Mouse (Mus musculus) spleen, embryonic (tissue): ENCODE results near the gene H2-Ob.

Experiments used
- CTCF ChIA-PET: fragments of 350-600 bp; sonication (Branson Sonifier 250); formaldehyde crosslinking; loops from one replicate; lab custom pipeline; 2022; lab: Charles Lee

Gene H2-Ob

GRCm38 (mm10) chr17:34238706-34239105, at the start of gene H2-Ob:
Gene H2-Ob (plus strand): TSS chr17:34238903.
- CTCF ChIA-PET: interaction anchor here (0.7 kb wide), 1 partner anchor 261 kb away, joined by 3 read pairs; no protein-coding TSS in a partner anchor

DNA sequence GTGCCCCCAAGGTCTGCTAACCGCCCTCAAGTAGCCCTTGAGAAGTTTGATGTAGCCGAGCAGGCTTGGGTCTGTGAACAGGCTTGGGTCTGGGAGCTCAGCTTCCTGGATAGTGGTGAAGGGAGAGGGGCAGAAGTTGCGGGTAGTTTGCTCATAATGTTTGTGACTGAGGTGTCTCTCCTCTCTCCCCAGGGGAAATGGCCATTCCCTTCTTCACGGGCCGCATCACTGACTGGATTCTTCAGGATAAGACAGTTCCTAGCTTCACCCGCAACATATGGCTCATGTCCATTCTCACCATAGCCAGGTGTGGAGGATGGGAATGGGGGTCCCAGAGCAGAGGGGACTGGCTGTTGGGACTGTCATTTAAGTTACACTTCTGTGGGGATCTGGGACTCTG, 49.7 kb upstream of the H2-Ob start:
- CTCF ChIA-PET: interaction anchor here (0.7 kb wide), 1 partner anchor 157 kb away, joined by 4 read pairs; no protein-coding TSS in a partner anchor

GRCm38 (mm10) chr17:34192852-34193251, 45.9 kb upstream of the H2-Ob start:
- CTCF ChIA-PET: interaction anchor here (0.6 kb wide), 1 partner anchor 44 kb away, joined by 3 read pairs; no protein-coding TSS in a partner anchor

GRCm38 (mm10) chr17:34193468-34193867, 45.2 kb upstream of the H2-Ob start:
- CTCF ChIA-PET: no interaction called here

DNA sequence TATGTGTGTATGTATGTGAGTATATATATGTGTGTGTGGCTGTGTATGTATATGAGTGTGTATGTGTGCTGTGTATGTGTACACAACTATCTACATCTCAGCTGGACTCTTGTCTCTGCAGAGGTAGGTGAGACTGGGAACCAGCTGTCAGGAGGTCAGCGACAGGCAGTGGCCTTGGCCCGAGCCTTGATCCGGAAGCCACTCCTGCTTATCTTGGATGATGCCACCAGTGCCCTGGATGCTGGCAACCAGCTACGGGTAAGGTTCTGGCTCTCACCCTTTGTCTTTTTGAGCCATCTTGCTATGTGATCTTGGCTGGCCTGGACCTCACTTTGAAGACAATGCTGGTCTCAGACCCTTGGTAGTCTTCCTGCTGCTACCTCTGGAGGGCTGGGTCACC, 44.0 kb upstream of the H2-Ob start:
- CTCF ChIA-PET: interaction anchor here (0.9 kb wide), 1 partner anchor 25 kb away, joined by 4 read pairs; no protein-coding TSS in a partner anchor

DNA sequence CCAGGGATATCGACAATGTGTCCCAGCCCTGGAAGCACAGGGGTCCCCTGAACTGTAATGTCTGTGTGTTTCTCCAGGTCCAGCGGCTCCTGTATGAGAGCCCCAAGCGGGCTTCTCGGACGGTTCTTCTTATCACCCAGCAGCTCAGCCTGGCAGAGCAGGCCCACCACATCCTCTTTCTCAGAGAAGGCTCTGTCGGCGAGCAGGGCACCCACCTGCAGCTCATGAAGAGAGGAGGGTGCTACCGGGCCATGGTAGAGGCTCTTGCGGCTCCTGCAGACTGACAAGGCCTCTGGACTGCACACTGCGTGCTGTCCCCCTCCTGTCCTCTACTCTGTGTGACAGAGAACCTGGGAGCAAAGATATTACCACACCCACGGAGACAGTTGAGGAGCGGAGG, 42.2 kb upstream of the H2-Ob start:
- CTCF ChIA-PET: interaction anchor here (0.6 to 1.2 kb wide), 2 partner anchors 10 to 970 kb away, joined by 3 to 8 read pairs; partner anchors contain the start of gene Tap1

GRCm38 (mm10) chr17:34196941-34197894, 41.5 kb upstream of the H2-Ob start, which contains the start of gene Psmb8:
Gene Psmb8 (plus strand): TSS chr17:34197721.
- CTCF ChIA-PET: interaction anchor here (0.6 to 1.0 kb wide), 2 partner anchors 13 to 969 kb away, joined by 7 to 8 read pairs; no protein-coding TSS in a partner anchor

- CTCF ChIA-PET: interaction anchor here (1.0 kb wide), 1 partner anchor 13 kb away, joined by 7 read pairs; no protein-coding TSS in a partner anchor
Measured at GRCm38 (mm10) chr17:34197904-34198520, 40.7 kb upstream of the H2-Ob start.

GRCm38 (mm10) chr17:34198521-34198912, 40.2 kb upstream of the H2-Ob start:
- CTCF ChIA-PET: interaction anchor here (1.0 kb wide), 2 partner anchors 14 to 36 kb away, joined by 7 to 14 read pairs; no protein-coding TSS in a partner anchor

DNA sequence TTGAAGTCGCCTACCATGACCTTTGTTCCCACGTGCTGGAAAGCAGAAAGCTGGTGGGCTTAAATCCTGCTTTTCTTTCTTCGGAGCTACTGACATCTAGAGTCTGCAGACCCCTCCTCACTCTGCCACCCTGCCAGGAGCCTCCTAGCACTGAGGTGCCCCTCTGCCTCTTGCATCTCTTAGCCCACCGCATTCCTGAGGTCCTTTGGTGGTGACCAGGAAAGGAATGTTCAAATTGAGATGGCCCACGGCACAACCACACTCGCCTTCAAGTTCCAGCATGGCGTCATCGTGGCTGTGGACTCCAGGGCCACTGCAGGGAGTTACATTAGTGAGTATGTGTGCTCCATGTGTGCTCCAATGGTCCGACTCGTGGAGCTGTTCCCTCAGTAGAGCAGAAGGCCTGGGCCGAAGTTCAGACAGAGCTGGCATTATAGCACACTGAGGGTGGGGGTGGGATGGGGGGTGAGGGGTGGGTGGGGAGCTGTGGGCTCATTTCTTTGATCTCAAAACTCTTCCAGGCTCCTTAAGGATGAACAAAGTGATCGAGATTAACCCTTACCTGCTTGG, 39.6 kb upstream of the H2-Ob start:
- CTCF ChIA-PET: interaction anchor here (0.8 to 1.0 kb wide), 3 partner anchors 12 to 96 kb away, joined by 3 to 14 read pairs (median 4); no protein-coding TSS in a partner anchor

- CTCF ChIA-PET: interaction anchor here (0.8 to 1.3 kb wide), 2 partner anchors 11 to 14 kb away, joined by 3 read pairs; no protein-coding TSS in a partner anchor
Measured at GRCm38 (mm10) chr17:34200047-34200446, 38.7 kb upstream of the H2-Ob start.

DNA sequence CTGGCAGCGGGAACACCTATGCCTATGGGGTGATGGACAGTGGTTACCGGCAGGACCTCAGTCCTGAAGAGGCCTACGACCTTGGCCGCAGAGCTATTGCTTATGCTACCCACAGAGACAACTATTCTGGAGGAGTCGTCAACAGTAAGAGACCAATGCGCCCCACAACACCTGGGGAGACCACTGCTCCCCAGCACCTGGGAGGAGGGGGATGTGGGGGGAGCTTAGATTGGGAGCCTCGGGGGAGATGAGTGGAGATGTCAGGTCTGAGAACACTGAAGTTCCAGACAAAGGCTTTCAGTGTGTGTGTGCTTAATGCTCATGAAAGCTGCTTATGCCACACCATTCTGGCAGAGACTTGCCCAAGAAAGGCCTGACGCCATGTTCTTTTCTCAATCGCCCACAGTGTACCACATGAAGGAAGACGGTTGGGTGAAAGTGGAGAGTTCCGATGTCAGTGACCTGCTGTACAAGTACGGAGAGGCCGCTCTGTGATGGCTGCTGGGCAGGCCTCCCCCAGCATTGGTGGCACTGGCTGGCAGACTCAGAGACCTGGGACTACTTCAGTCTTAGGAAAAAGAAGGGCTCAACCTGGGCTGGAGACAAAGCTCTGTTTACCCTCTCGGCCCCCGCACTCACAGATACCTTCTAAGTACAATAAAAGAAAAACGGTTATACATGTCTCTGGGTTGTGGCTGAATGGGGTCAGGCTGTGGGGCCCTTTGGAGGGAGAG, 37.8 kb upstream of the H2-Ob start:
- CTCF ChIA-PET: interaction anchor here (0.8 to 1.3 kb wide), 3 partner anchors 15 to 125 kb away, joined by 3 read pairs; no protein-coding TSS in a partner anchor

GRCm38 (mm10) chr17:34201506-34202055, 37.1 kb upstream of the H2-Ob start:
- CTCF ChIA-PET: interaction anchor here (1.0 to 1.3 kb wide), 2 partner anchors 15 to 125 kb away, joined by 3 read pairs; no protein-coding TSS in a partner anchor

DNA sequence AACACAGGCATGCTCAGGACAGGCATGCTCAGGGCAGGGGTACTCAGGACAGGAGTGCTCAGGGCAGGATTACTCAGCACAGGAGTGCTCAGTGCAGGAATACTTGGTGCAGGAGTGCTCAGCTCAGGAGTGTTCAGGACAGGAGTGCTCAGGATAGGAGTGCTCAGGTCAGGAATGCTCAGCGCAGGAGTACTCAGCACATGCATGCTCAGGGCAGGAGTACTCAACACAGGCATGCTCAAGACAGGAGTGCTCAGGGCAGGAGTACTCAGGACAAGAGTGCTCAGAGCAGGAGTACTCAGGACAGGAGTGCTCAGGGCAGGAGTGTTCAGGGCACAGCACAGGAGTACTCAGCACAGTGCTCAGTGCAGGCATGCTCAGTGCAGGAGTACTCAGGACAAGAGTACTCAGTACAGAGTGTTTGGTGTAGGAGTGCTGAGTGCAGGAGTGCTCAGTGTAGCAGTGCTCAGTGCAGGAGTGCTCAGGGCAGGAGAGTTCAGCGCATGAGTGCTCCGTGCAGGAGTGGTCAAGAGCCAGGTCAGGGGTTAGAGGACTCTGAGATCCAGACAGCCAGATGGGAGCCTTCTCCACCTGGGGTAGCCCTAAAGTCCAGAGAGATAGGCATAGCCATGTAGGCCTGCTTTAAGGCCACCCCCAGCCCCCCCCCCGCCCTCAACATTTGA, 35.8 kb upstream of the H2-Ob start:
- CTCF ChIA-PET: interaction anchor here (0.6 kb wide), 1 partner anchor 12 kb away, joined by 7 read pairs; no protein-coding TSS in a partner anchor

DNA sequence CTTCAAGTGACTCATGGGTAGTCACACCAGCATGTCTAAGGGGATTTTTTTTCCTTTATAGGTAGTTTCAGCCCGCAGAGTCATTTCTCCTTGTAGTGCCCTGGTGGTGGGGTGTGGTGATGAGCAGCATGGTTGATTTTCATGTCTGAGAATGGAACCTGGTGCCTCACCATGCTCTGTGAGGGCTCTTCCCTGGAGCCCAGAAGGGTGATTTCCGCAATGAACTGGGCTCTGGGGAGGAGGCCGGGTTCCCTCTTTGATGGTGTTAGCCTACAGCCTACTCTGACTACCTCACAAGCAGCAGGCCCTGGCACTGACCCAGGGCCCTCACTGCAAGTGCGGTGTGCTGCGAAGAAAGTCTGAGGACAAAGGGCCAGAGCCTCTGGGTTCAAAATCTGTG, 35.3 kb upstream of the H2-Ob start, which contains the start of gene Tap2:
Tap2 (plus strand) TSS at position 84 of the 400 bp plus-strand sequence.
- CTCF ChIA-PET: interaction anchor here (0.6 to 2.2 kb wide), 2 partner anchors 11 to 33 kb away, joined by 7 to 12 read pairs; no protein-coding TSS in a partner anchor

DNA sequence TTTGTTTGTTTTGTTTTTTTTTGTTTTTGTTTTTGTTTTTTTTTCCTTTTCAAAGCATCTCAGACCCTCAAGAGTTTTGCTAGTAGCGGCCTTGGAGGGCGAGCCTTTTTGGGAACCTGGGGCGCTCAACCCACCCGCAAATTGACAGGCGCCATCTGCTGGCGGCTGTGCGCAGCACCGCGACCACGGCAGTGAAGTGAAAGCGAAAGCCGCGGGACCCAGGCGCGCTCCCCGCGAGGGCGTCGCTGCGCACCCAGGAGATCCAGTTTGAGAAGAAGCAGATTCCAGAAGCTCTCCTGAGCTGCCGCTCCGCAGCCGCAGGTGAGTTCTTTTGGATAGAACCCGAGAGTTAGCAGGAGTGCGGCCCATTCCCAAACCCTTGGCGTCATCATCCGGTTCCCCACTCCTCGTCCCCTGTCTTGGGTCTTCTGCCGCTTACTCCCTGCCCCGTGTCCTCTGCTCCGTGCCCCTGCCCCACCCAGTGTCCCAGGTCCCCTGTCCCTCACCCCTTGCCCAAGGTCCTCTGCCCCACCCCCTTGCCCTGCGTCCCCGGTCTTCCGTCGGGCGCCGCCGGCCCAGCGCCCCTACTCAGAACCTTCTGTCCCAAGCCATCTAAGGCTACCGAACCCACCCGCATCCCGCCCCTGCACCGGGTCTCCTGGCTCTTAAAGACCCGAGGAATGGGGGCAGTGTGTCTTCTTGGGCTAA, 34.2 kb upstream of the H2-Ob start:
- CTCF ChIA-PET: interaction anchor here (1.0 to 2.2 kb wide), 2 partner anchors 18 to 34 kb away, joined by 3 to 12 read pairs; no protein-coding TSS in a partner anchor

DNA sequence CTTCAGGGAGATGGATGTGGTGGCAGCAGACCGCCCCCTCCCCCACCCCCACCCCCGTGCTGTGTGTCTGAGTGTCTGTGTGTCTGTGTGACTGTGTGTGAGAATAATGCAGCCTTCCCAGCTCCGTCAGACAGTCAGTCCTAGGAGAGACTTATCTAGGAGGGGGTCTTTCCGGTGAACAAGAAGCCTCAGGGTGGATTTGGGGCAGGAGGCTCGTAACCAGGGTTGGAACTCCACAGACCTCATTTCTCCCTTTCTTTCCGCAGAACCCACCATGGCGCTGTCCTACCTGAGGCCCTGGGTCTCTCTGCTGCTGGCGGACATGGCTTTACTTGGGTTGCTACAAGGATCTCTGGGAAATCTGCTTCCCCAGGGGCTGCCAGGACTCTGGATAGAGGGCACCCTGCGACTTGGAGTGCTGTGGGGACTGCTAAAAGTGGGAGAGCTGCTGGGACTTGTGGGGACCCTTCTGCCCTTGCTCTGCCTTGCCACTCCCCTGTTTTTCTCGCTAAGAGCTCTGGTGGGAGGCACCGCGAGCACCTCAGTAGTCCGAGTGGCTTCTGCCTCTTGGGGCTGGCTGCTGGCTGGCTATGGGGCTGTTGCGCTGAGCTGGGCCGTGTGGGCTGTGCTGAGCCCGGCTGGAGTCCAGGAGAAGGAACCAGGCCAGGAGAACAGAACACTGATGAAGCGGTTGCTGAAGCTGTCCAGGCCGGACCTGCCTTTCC, 33.5 kb upstream of the H2-Ob start:
- CTCF ChIA-PET: interaction anchor here (1.0 to 2.2 kb wide), 2 partner anchors 19 to 35 kb away, joined by 3 to 12 read pairs; no protein-coding TSS in a partner anchor
